In genomic region chr15:61536332-61536716, GRCm38 (mm10) we compare ENCODE assay signal across 23 mouse cellular contexts.
DNase-seq lines count a peak whose midpoint lies in the region; ATAC-seq and TF ChIP-seq lines count a peak whose summit lies in the region.
"Had no signal": no experiment of that assay in that cellular context is flagged by ENCODE, and none has a peak within 500 bp of the region (broad histone marks: within the 10 kb centered on the region; RNA-seq: fewer than 3 reads in every experiment).

No protein-coding gene starts in this region.

- intact Hi-C loops in heart, adult 2 months (cut with DNase I), result no loop called here

- H3K9ac ChIP-seq in heart, embryonic 13.5 days, result no peak overlapping the region
- H3K9ac ChIP-seq in heart, adult 2 months (ENCODE audit: low read depth, low read length), result no peak overlapping the region
- no peak overlapping the region for H3K9ac ChIP-seq in stomach, postnatal 0 days (ENCODE audit: low read length)
- H3K9ac ChIP-seq: embryonic facial prominence, embryonic 13.5 days; hindbrain, embryonic 15.5 days had no signal

- TF ChIP-seq EP300 in heart, adult 2 months (IDR thresholded peaks at IDR 0.05; ENCODE audit: insufficient read depth, low read depth, low read length), result no peak
- TF ChIP-seq EP300 in stomach, postnatal 0 days (optimal IDR thresholded peaks at IDR 0.05), result no peak

- H3K27me3 ChIP-seq in heart, embryonic 13.5 days (replicated peaks), result no peaks in the 10 kb centered on the region
- H3K27me3 ChIP-seq in heart, adult 2 months (ENCODE audit: control insufficient read depth, insufficient read depth, low read length), result no peaks in the 10 kb centered on the region
- no peaks in the 10 kb centered on the region for H3K27me3 ChIP-seq in stomach, postnatal 0 days (ENCODE audit: control insufficient read depth, insufficient read depth, low read length)
- H3K27me3 ChIP-seq: CH12.LX; embryonic facial prominence, embryonic 13.5 days; hindbrain, embryonic 15.5 days; Patski had no signal

- TF ChIP-seq POLR2A in heart, adult 2 months (IDR thresholded peaks at IDR 0.05; ENCODE audit: insufficient read depth, low read depth, low read length), result no peak

- peak overlapping the region; percentile 51; the same call in 1 of the 2 replicates for H3K27ac ChIP-seq in heart, embryonic 13.5 days (replicated peaks)
- H3K27ac ChIP-seq in heart, adult 2 months, result no peak overlapping the region
- H3K27ac ChIP-seq in stomach, postnatal 0 days (replicated peaks), result peak overlapping the region; percentile 14; the same call in 1 of the 2 replicates
- H3K27ac ChIP-seq: embryonic facial prominence, embryonic 13.5 days; forebrain, embryonic 10.5 days; gastrocnemius, adult 2 months; hindbrain, embryonic 15.5 days had no signal

- 80% methylated on average over 2 of the region's 2 CpGs for WGBS in heart, embryonic 13.5 days
- 83% methylated on average over 2 of the region's 2 CpGs for WGBS in heart, adult 2 months
- WGBS in stomach, postnatal 0 days, result 43% methylated on average over 2 of the region's 2 CpGs

- no peak overlapping the region for H3K4me3 ChIP-seq in heart, embryonic 13.5 days
- no peak overlapping the region for H3K4me3 ChIP-seq in heart, adult 2 months
- no peak overlapping the region for H3K4me3 ChIP-seq in stomach, postnatal 0 days (ENCODE audit: low read depth, low read length)
- H3K4me3 ChIP-seq: embryonic facial prominence, embryonic 13.5 days; forebrain, embryonic 10.5 days; gastrocnemius, adult 2 months; hindbrain, embryonic 15.5 days had no signal

- H3K36me3 ChIP-seq in heart, embryonic 13.5 days, result no peaks in the 10 kb centered on the region
- H3K36me3 ChIP-seq in heart, adult 2 months (ENCODE audit: control insufficient read depth, insufficient read depth, low read length), result no peaks in the 10 kb centered on the region
- H3K36me3 ChIP-seq in stomach, postnatal 0 days (ENCODE audit: control insufficient read depth, insufficient read depth, low read length), result no peaks in the 10 kb centered on the region
- H3K36me3 ChIP-seq: embryonic facial prominence, embryonic 13.5 days; forebrain, embryonic 10.5 days; hindbrain, embryonic 15.5 days had no signal

- no peak for ATAC-seq in heart, embryonic 13.5 days (ENCODE audit: extremely low read depth, insufficient number of reproducible peaks, low FRiP score, low TSS enrichment)
- no peak; the same call in 1 of the 2 replicates for ATAC-seq in stomach, postnatal 0 days (ENCODE audit: low FRiP score, low TSS enrichment)
- ATAC-seq: activated CD4-positive, CD25-positive, alpha-beta regulatory T cell, adult 4 months; forebrain, embryonic 14.5 days; Patski had no signal

- H3K79me2 ChIP-seq in heart, adult 2 months (replicated peaks; ENCODE audit: control insufficient read depth, insufficient read depth, low read length), result no peaks in the 10 kb centered on the region

- no peaks in the 10 kb centered on the region for H3K9me3 ChIP-seq in heart, embryonic 13.5 days
- H3K9me3 ChIP-seq in stomach, postnatal 0 days (ENCODE audit: control insufficient read depth, low read length), result no peaks in the 10 kb centered on the region
- H3K9me3 ChIP-seq: embryonic facial prominence, embryonic 13.5 days; forebrain, embryonic 10.5 days; hindbrain, embryonic 15.5 days had no signal

- no peak for DNase-seq in heart, adult 2 months
- DNase-seq in 3T3-L1 (ENCODE audit: low read depth, low spot score), result peak; percentile 25
- DNase-seq in gonadal fat pad, adult 2 months (ENCODE audit: low read depth), result peak; percentile 84
- DNase-seq in stomach, postnatal 0 days (ENCODE audit: low spot score), result no peak
- no peak for DNase-seq in adrenal gland, postnatal 4 days (ENCODE audit: low spot score in 2 of 2)
- DNase-seq in thymus, postnatal 0 days (ENCODE audit: low spot score), result no peak
- DNase-seq: adrenal gland, postnatal 14 days; cerebellum, adult 18-20 months; cerebellum, adult 9-11 months; cerebellum, postnatal 36 days; gastrocnemius, adult 2 months; gastrocnemius, postnatal 25 days; heart, adult 11 months; heart, postnatal 36 days had no signal

- no peak for TF ChIP-seq CTCF in heart, adult 2 months (IDR thresholded peaks at IDR 0.05)
- no peak for TF ChIP-seq CTCF in stomach, postnatal 0 days (IDR thresholded peaks at IDR 0.05; ENCODE audit: low read depth)

- peaks cover 16% of the 10 kb centered on the region for H3K4me1 ChIP-seq in heart, embryonic 13.5 days
- H3K4me1 ChIP-seq in heart, adult 2 months (ENCODE audit: control insufficient read depth, insufficient read depth, low read length), result peaks cover 1% of the 10 kb centered on the region; the same call in 1 of the 2 replicates
- no peaks in the 10 kb centered on the region; the same call in 1 of the 2 replicates for H3K4me1 ChIP-seq in stomach, postnatal 0 days (replicated peaks; ENCODE audit: control insufficient read depth, insufficient read depth)
- H3K4me1 ChIP-seq: hindbrain, embryonic 15.5 days had no signal

- H3K4me2 ChIP-seq in heart, embryonic 13.5 days, result no peak overlapping the region
- no peak overlapping the region for H3K4me2 ChIP-seq in stomach, postnatal 0 days (replicated peaks; ENCODE audit: low read depth)
- H3K4me2 ChIP-seq: embryonic facial prominence, embryonic 13.5 days; heart, embryonic 11.5 days; hindbrain, embryonic 15.5 days had no signal

Comparison
In these comparisons a context has a peak if more than half of its experiments do, and no peak if none do; other contexts are left out.
1. DNase-seq: peak in 3T3-L1 (single experiment) and gonadal fat pad, adult 2 months (single experiment); none in heart, adult 2 months (0 of 2), stomach, postnatal 0 days (single experiment), adrenal gland, postnatal 4 days (0 of 2) and thymus, postnatal 0 days (single experiment).